Mouse (Mus musculus): ENCODE data around the gene Ppm1a.

DNA sequence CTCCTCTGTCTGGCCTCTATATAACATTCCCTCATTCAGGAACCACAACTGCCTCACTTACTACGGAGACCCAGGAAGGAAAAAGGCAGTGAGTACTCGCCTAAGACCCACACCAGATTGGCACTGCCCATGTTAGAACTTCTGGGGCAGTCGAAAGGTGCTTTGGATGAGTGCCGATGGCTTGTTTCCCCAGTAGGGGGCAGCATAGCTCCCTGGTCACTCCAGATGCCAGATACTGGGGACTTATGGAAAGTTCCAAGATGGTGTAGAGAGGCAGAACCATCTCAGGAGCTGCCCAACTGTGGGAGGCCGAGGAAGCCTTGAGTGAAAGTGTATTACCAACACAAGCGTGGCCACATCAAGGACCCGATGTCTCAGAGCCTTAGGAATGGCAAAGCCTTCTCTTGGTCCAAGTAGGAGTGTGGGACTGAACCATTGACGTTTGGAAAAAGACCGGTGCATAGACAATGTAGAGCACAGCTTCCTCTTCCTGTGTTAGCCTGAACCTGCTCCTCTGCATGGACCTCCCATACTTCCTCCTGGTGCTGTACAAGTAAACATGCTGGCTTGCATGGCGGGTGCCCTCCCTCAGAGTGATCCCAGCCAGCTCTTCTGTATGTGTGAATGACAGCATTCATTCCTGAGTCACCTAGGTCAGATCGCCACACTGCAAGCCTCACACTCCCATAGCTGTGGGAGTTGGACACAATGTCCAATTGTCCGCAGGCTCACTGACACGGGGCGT, 77.7 kb downstream of the Ppm1a start:
- TF ChIP-seq CTCF (IDR thresholded peaks at IDR 0.05; ENCODE audit: borderline replicate concordance, insufficient read depth, low read depth, low read length) (no peak), POLR2A (IDR thresholded peaks at IDR 0.05; ENCODE audit: borderline replicate concordance, insufficient read depth, low read length) (no peak)
